Mouse (Mus musculus): ENCODE data around the gene Fam221b. TPM values are rescaled to one million over a fixed set of nuclear protein-coding genes. Genes with fewer than 3 reads are reported as not detected.

Gene Fam221b
- polyA plus RNA-seq, 1 experiment from 2014 or later = 2.6 TPM

DNA sequence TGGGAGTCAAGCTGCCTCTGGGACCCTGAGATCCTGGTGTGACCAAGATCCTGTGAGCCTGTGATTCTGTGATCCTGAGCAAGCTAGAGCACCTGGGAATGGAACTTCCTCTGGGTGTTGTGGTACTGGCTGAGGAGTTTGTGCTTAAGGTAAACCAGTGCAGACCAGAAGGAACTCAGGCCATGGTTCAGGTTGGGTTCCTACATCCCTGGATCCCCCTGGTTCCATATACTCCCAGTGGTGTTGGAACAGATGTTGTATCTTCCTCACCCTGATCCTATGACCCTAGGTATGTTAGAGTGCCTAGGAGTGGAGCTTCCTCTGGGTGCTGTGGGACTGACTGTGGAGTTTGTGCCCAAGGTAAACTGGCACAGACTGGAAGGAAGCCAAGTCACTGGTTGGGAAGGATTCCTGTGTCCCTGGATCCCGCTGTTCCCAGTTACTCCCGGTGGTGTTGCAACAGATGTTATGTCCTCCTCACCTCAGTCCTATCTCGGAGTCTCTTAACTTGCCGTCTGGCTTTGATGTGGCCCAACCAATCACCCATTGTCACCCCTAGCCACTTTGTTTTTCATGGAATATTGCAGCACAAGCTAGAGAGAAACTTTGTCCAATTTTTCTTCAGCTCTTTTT lies 48.7 kb downstream of the Fam221b start:
- 77% methylated on average over 4 of the region's 4 CpGs for WGBS
- no peak overlapping the region for H3K27ac ChIP-seq (replicated peaks; ENCODE audit: low read depth, low read length)
- DNase-seq (ENCODE audit: low spot score) = no peak
- no peaks in the 10 kb centered on the region for H3K36me3 ChIP-seq (ENCODE audit: control insufficient read depth, insufficient read depth, low read length)
- ATAC-seq (ENCODE audit: insufficient number of reproducible peaks, low FRiP score, low TSS enrichment, low read depth) = no peak
- no peaks in the 10 kb centered on the region for H3K27me3 ChIP-seq (ENCODE audit: control insufficient read depth, insufficient read depth, low read length)
- no peak overlapping the region for H3K4me3 ChIP-seq (ENCODE audit: low read depth, low read length)
- H3K4me2 ChIP-seq (ENCODE audit: low read depth, severe bottlenecking) = no peak overlapping the region
- no peak overlapping the region for H3K9ac ChIP-seq (ENCODE audit: low read length)
- H3K4me1 ChIP-seq (ENCODE audit: control insufficient read depth, insufficient read depth, low read length) = no peaks in the 10 kb centered on the region
- H3K9me3 ChIP-seq (ENCODE audit: control insufficient read depth, low read length) = peaks cover under 1% of the 10 kb centered on the region; the same call in 1 of the 2 replicates

DNA sequence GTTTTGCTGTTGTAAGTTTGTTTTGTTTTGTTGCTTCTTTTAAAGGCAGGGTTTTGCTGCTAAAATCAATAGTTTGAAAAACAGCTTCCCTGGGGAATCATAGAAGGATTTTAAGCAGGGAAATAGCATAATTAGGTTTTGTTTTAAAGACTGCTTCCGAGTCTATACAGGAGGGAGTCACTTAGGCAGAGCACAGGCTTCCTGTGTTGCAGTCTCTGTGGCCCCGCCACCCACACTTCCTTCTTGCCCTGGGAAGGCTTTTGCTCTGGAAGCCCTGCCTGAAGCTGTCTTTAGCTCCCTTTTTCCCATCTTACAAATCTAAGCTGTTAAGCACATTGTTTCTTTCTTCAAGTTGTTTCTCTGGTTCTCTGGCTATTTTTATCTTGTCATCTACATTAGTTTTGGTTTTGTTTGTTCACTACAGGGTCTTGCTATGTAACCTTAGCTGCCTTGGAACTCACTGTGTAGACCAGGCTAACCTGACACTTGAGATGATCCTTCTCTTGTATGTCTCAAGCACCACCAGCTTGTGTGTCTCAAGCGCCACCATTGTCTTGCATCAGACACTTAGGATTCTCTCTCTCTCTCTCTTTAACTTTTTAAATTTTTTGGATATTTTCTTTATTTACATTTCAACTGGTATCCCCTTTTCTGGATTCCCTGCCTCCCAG lies 55.8 kb downstream of the Fam221b start:
- no peaks in the 10 kb centered on the region for H3K4me1 ChIP-seq (ENCODE audit: control insufficient read depth, insufficient read depth, low read length)
- no peaks in the 10 kb centered on the region for H3K36me3 ChIP-seq (ENCODE audit: control insufficient read depth, insufficient read depth, low read length)
- no peak overlapping the region for H3K4me3 ChIP-seq (ENCODE audit: low read depth, low read length)
- no peak for ATAC-seq (ENCODE audit: insufficient number of reproducible peaks, low FRiP score, low TSS enrichment, low read depth)
- H3K27ac ChIP-seq (replicated peaks; ENCODE audit: low read depth, low read length) = no peak overlapping the region
- DNase-seq (ENCODE audit: low spot score) = no peak
- 68% methylated on average over 3 of the region's 3 CpGs for WGBS
- no peak overlapping the region for H3K9ac ChIP-seq (ENCODE audit: low read length)
- no peaks in the 10 kb centered on the region for H3K9me3 ChIP-seq (ENCODE audit: control insufficient read depth, low read length)
- H3K4me2 ChIP-seq (ENCODE audit: low read depth, severe bottlenecking) = no peak overlapping the region
- H3K27me3 ChIP-seq (ENCODE audit: control insufficient read depth, insufficient read depth, low read length) = no peaks in the 10 kb centered on the region

DNA sequence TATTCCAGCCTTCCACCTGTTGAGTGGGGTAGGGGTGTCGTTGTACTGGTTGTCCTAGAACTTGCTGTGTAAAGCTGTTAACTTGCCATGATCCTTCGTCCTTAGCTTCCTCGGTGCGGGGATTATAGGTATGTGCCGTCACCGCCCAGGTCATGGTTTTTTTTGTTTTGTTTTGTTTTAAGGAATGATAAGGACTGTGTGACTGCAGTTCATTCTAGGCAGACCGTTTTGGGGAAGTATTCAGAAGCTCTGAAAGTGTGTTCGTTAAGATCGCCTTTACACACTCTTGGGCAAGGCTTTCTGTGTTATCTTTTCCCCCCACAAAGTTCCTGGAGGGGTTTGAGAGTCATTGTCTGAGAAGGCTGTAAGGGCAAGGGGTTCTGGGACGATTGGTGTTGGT lies 56.4 kb downstream of the Fam221b start:
- no peaks in the 10 kb centered on the region for H3K27me3 ChIP-seq (ENCODE audit: control insufficient read depth, insufficient read depth, low read length)
- H3K36me3 ChIP-seq (ENCODE audit: control insufficient read depth, insufficient read depth, low read length) = no peaks in the 10 kb centered on the region
- WGBS = 83% methylated on average over 10 of the region's 10 CpGs
- no peaks in the 10 kb centered on the region for H3K9me3 ChIP-seq (ENCODE audit: control insufficient read depth, low read length)
- no peak for DNase-seq (ENCODE audit: low spot score)
- no peak for ATAC-seq (ENCODE audit: insufficient number of reproducible peaks, low FRiP score, low TSS enrichment, low read depth)
- H3K27ac ChIP-seq (replicated peaks; ENCODE audit: low read depth, low read length) = no peak overlapping the region
- H3K4me3 ChIP-seq (ENCODE audit: low read depth, low read length) = no peak overlapping the region
- H3K4me2 ChIP-seq (ENCODE audit: low read depth, severe bottlenecking) = no peak overlapping the region
- no peak overlapping the region for H3K9ac ChIP-seq (ENCODE audit: low read length)
- no peaks in the 10 kb centered on the region for H3K4me1 ChIP-seq (ENCODE audit: control insufficient read depth, insufficient read depth, low read length)

Small RNA genes lying within 50 kb of the gene (microRNA-seq; reads per million reads assigned to microRNA genes)
- not detected for gene Gm25262

Other genes with a start within 250 kb of the Fam221b start
- 0.14 TPM in 1 of 2 replicates, not detected in the other for gene Fam166b, start 240.0 kb downstream of the Fam221b start, polyA plus RNA-seq (2014; fragmentation: Nextera tagmentation; extraction: Ambion mirVana)
- 9.8 TPM in 2 replicates for gene Tesk1, start 227.2 kb downstream of the Fam221b start, polyA plus RNA-seq (2014; fragmentation: Nextera tagmentation; extraction: Ambion mirVana)
- gene Cd72, start 214.5 kb downstream of the Fam221b start, polyA plus RNA-seq (2014; fragmentation: Nextera tagmentation; extraction: Ambion mirVana) = 2.4 and 4.0 TPM in 2 replicates
- gene Sit1, start 185.4 kb downstream of the Fam221b start, polyA plus RNA-seq (2014; fragmentation: Nextera tagmentation; extraction: Ambion mirVana) = not detected in 2 replicates
- 58.3 and 58.9 TPM in 2 replicates for gene Ccdc107, start 176.2 kb downstream of the Fam221b start, polyA plus RNA-seq (2014; fragmentation: Nextera tagmentation; extraction: Ambion mirVana)
- gene Arhgef39, start 169.4 kb downstream of the Fam221b start, polyA plus RNA-seq (2014; fragmentation: Nextera tagmentation; extraction: Ambion mirVana) = 45.6 and 48.2 TPM in 2 replicates
- gene Car9, start 162.2 kb downstream of the Fam221b start, polyA plus RNA-seq (2014; fragmentation: Nextera tagmentation; extraction: Ambion mirVana) = 0.65 and 1.1 TPM in 2 replicates
- gene Tpm2, start 145.4 kb downstream of the Fam221b start, polyA plus RNA-seq (2014; fragmentation: Nextera tagmentation; extraction: Ambion mirVana) = 104 and 110 TPM in 2 replicates
- gene Creb3, start 106.8 kb downstream of the Fam221b start, polyA plus RNA-seq (2014; fragmentation: Nextera tagmentation; extraction: Ambion mirVana) = 39.4 and 43.3 TPM in 2 replicates
- 39.1 and 39.5 TPM in 2 replicates for gene Tln1, start 106.5 kb downstream of the Fam221b start, polyA plus RNA-seq (2014; fragmentation: Nextera tagmentation; extraction: Ambion mirVana)
- gene Rgp1, start 90.4 kb downstream of the Fam221b start, polyA plus RNA-seq (2014; fragmentation: Nextera tagmentation; extraction: Ambion mirVana) = 32.6 and 34.1 TPM in 2 replicates
- 20.7 and 20.8 TPM in 2 replicates for gene Gba2, start 90.3 kb downstream of the Fam221b start, polyA plus RNA-seq (2014; fragmentation: Nextera tagmentation; extraction: Ambion mirVana)
- 2.3 TPM in 1 of 2 replicates, not detected in the other for gene Msmp, start 84.7 kb downstream of the Fam221b start, polyA plus RNA-seq (2014; fragmentation: Nextera tagmentation; extraction: Ambion mirVana)
- 7.9 and 8.1 TPM in 2 replicates for gene Npr2, start 37.2 kb downstream of the Fam221b start, polyA plus RNA-seq (2014; fragmentation: Nextera tagmentation; extraction: Ambion mirVana)
- gene Spag8, start 15.6 kb downstream of the Fam221b start, polyA plus RNA-seq (2014; fragmentation: Nextera tagmentation; extraction: Ambion mirVana) = 0.89 and 1.1 TPM in 2 replicates
- gene Hint2, start 12.7 kb downstream of the Fam221b start, polyA plus RNA-seq (2014; fragmentation: Nextera tagmentation; extraction: Ambion mirVana) = 71.4 and 73.9 TPM in 2 replicates
- 2.7 and 2.8 TPM in 2 replicates for gene Tmem8b, start 174 bp downstream of the Fam221b start, polyA plus RNA-seq (2014; fragmentation: Nextera tagmentation; extraction: Ambion mirVana)
- gene Olfr70, start 31.7 kb upstream of the Fam221b start, polyA plus RNA-seq (2014; fragmentation: Nextera tagmentation; extraction: Ambion mirVana) = not detected in 2 replicates
- gene Olfr71, start 41.1 kb upstream of the Fam221b start, polyA plus RNA-seq (2014; fragmentation: Nextera tagmentation; extraction: Ambion mirVana) = not detected in 2 replicates
- 0.29 TPM in 1 of 2 replicates, not detected in the other for gene Hrct1, start 58.0 kb upstream of the Fam221b start, polyA plus RNA-seq (2014; fragmentation: Nextera tagmentation; extraction: Ambion mirVana)
- gene Spaar, start 60.9 kb upstream of the Fam221b start, polyA plus RNA-seq (2014; fragmentation: Nextera tagmentation; extraction: Ambion mirVana) = 0.20 and 0.27 TPM in 2 replicates
- gene Olfr159, start 101.9 kb upstream of the Fam221b start, polyA plus RNA-seq (2014; fragmentation: Nextera tagmentation; extraction: Ambion mirVana) = not detected in 2 replicates
- 0.16 and 0.34 TPM in 2 replicates for gene Olfr156, start 154.8 kb upstream of the Fam221b start, polyA plus RNA-seq (2014; fragmentation: Nextera tagmentation; extraction: Ambion mirVana)
- gene Olfr157, start 171.1 kb upstream of the Fam221b start, polyA plus RNA-seq (2014; fragmentation: Nextera tagmentation; extraction: Ambion mirVana) = not detected in 2 replicates
- not detected in 2 replicates for gene Olfr155, start 182.4 kb upstream of the Fam221b start, polyA plus RNA-seq (2014; fragmentation: Nextera tagmentation; extraction: Ambion mirVana)
- gene Reck, start 206.4 kb upstream of the Fam221b start, polyA plus RNA-seq (2014; fragmentation: Nextera tagmentation; extraction: Ambion mirVana) = 25.7 and 26.1 TPM in 2 replicates